Mouse (Mus musculus) liver, postnatal 0 days (tissue): ENCODE measurements around the gene B4galt2.

ENCODE experiments used
- CTCF ChIP-seq: sonication (generic); IDR thresholded peaks from 2 replicates; pipeline ENCODE4 v1.5.1; 2016; ENCODE audit warnings: antibody characterized with exemption, low read depth
- EP300 ChIP-seq: IDR thresholded peaks from 2 replicates; pipeline ENCODE4 v1.6.1; 2016; ENCODE audit warnings: antibody characterized with exemption, low read depth, mild to moderate bottlenecking

GRCm38 (mm10) chr4:117921358-117921757, 38.1 kb upstream of the B4galt2 start:
- TF ChIP-seq CTCF = no peak
- TF ChIP-seq EP300 = no peak
